Mouse (Mus musculus): Measurements from ENCODE around the gene 2610042L04Rik. TPM values are rescaled to one million over a fixed set of nuclear protein-coding genes. Genes with fewer than 3 reads are reported as not detected.

Gene 2610042L04Rik
- not detected for polyA plus RNA-seq (2017; shearing (Covaris generic))

DNA sequence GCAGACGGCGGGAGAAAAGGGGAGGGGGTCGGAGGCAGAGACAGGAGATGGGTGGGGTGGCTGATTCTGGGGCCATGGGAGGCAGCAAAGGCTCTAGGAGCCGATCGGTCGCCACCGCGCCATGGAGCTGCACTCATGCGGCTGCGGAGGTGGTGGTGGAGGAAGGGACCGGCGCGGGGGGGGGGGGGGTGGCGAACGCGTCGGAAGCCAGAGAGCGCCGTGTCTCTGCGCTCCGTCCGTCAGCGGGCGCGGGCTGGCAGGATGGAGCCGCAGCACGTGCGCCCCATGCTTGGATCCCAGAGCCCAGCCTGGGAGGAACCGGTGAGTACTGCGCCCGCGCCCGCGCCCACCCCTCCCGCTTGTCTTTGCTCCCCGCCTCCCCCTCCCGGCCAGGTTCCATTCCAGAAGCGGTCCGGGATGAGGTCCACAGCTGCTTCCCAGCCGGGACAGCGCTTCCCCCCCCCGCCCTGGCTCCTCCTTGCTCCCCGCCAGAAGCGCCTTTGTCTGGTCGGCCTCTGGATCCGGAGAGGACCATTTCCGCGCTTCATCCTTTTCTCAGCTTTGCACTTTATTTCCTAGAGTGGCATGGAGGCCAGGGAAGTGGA, at the start of gene 2610042L04Rik:
Gene 2610042L04Rik (plus strand): TSS at position 288 of the 605 bp plus-strand sequence.

DNA sequence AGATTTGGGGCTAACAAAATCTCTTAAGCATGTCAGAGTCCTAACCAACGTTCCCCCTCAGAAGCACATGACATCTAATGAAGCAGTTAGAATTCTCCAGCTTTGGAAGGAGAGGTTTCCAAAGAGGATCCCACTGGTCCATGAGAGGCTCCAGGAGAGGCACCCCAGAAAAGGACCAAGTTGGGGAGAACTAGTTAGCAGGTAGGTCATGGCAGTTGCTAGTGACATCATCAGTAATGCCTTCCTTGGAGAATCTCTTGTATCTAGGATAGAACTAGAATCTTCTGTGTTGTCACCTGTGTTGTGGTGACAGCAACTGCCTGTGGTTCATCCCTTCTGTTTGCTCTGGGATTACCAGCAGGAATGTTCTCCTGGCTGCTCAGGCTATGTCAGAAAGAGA, 17.6 kb upstream of the 2610042L04Rik start, which contains the start of gene Gm3149:
Gene Gm3149 (plus strand): TSS at position 301 of the 400 bp plus-strand sequence.

DNA sequence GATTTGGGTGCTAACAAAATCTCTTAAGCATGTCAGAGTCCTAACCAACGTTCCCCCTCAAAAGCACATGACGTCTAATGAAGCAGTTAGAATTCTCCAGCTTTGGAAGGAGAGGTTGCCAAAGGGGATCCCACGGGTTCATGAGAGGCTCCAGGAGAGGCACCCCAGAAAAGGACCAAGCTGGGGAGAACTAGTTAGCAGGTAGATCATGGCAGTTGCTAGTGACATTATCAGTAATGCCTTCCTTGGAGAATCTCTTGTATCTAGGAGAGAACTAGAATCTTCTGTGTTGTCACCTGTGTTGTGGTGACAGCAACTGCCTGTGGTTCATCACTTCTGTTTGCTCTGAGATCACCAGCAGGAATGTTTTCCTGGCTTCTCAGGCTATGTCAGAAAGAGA, 62.7 kb downstream of the 2610042L04Rik start, which contains the start of gene Gm3159:
Gene Gm3159 (plus strand): TSS at position 301 of the 400 bp plus-strand sequence.

Other genes with a start within 250 kb of the 2610042L04Rik start
- gene Gm8108, start 224.2 kb upstream of the 2610042L04Rik start, polyA plus RNA-seq (2017; shearing (Covaris generic)), result not detected
- gene Gm3127, start 169.7 kb upstream of the 2610042L04Rik start, polyA plus RNA-seq (2017; shearing (Covaris generic)), result not detected
- not detected for gene Gm2974, start 152.2 kb upstream of the 2610042L04Rik start, polyA plus RNA-seq (2017; shearing (Covaris generic))
- not detected for gene Gm3138, start 85.1 kb upstream of the 2610042L04Rik start, polyA plus RNA-seq (2017; shearing (Covaris generic))
- not detected for gene Gm3149, start 17.5 kb upstream of the 2610042L04Rik start, polyA plus RNA-seq (2017; shearing (Covaris generic))
- gene Gm3159, start 62.8 kb downstream of the 2610042L04Rik start, polyA plus RNA-seq (2017; shearing (Covaris generic)), result not detected
- gene Gm3164, start 80.7 kb downstream of the 2610042L04Rik start, polyA plus RNA-seq (2017; shearing (Covaris generic)), result not detected
- gene Gm3173, start 96.2 kb downstream of the 2610042L04Rik start, polyA plus RNA-seq (2017; shearing (Covaris generic)), result not detected
- not detected for gene Gm3182, start 147.0 kb downstream of the 2610042L04Rik start, polyA plus RNA-seq (2017; shearing (Covaris generic))
- gene Gm3047, start 220.6 kb downstream of the 2610042L04Rik start, polyA plus RNA-seq (2017; shearing (Covaris generic)), result not detected